Mouse (Mus musculus): ENCODE data around the gene Gm8005. TPM values are rescaled to one million over a fixed set of nuclear protein-coding genes. Genes with fewer than 3 reads are reported as not detected.
"Not testable (repeated sequence)": the region's sequence is repeated elsewhere in the genome, so short reads cannot be mapped to it uniquely, and the experiment has no call there.

Gm8005 gene
- polyA plus RNA-seq (2012; rRNA removed), result not detected in 2 replicates

GRCm38 (mm10) chr14:42439573-42439972 lies at the start of gene Gm8005:
Gene Gm8005 (minus strand): TSS chr14:42439673.
- DNase-seq; H3K27me3 ChIP-seq (ENCODE audit: control insufficient read depth, insufficient read depth, low read length); H3K36me3 ChIP-seq (ENCODE audit: control insufficient read depth, insufficient read depth, low read length); H3K4me3 ChIP-seq (ENCODE audit: control insufficient read depth, insufficient read depth, low read length); H3K4me1 ChIP-seq (replicated peaks; ENCODE audit: control insufficient read depth, insufficient read depth, low read length); H3K27ac ChIP-seq (ENCODE audit: control insufficient read depth, insufficient read depth, low read length): not testable (repeated sequence)
- 98% methylated on average over 2 of the region's 4 CpGs for WGBS

DNA sequence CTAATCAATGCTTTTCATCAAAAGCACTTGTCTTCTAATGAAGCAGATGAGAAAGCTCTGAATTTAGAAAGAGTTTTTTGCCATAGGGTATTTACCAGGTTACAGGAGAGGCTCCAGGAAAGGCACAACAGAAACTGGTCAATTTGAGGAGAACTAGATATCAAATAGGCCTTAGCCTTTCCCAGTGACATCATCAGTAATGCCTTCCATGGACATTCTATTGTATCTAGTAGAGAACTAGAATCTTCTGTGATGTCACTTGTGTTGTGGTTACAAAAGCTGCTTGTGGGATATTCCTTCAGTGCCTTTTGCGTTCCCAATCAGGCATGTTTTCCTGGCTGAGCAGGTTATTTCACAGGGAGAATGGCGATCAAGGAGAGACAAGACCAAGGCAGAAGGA lies 24.1 kb upstream of the Gm8005 start, which contains the start of gene Gm8011:
Gene Gm8011 (plus strand): TSS at position 301 of the 400 bp plus-strand sequence.
- H3K27me3 ChIP-seq (ENCODE audit: control insufficient read depth, insufficient read depth, low read length); H3K4me1 ChIP-seq (replicated peaks; ENCODE audit: control insufficient read depth, insufficient read depth, low read length); H3K4me3 ChIP-seq (ENCODE audit: control insufficient read depth, insufficient read depth, low read length); H3K36me3 ChIP-seq (ENCODE audit: control insufficient read depth, insufficient read depth, low read length); DNase-seq; H3K27ac ChIP-seq (ENCODE audit: control insufficient read depth, insufficient read depth, low read length): not testable (repeated sequence)
- 70% methylated on average over 2 of the region's 2 CpGs for whole genome bisulfite sequencing

Other genes with a start within 250 kb of the Gm8005 start
- not detected in 2 replicates for gene Gm3573, start 248.9 kb downstream of the Gm8005 start, polyA plus RNA-seq (2012; rRNA removed)
- not detected in 2 replicates for gene Gm17026, start 179.6 kb downstream of the Gm8005 start, polyA plus RNA-seq (2012; rRNA removed)
- gene Gm9611, start 142.3 kb downstream of the Gm8005 start, polyA plus RNA-seq (2012; rRNA removed), result not detected in 2 replicates
- gene Gm7995, start 129.5 kb downstream of the Gm8005 start, polyA plus RNA-seq (2012; rRNA removed), result not detected in 2 replicates
- gene Gm8011, start 24.2 kb upstream of the Gm8005 start, polyA plus RNA-seq (2012; rRNA removed), result not detected in 2 replicates
- not detected in 2 replicates for gene Gm8020, start 62.7 kb upstream of the Gm8005 start, polyA plus RNA-seq (2012; rRNA removed)
- gene Gm8024, start 84.6 kb upstream of the Gm8005 start, polyA plus RNA-seq (2012; rRNA removed), result not detected in 2 replicates
- gene Gm17124, start 160.2 kb upstream of the Gm8005 start, polyA plus RNA-seq (2012; rRNA removed), result not detected in 2 replicates
- gene Gm3633, start 202.2 kb upstream of the Gm8005 start, polyA plus RNA-seq (2012; rRNA removed), result not detected in 2 replicates
- not detected in 2 replicates for gene Gm10378, start 216.3 kb upstream of the Gm8005 start, polyA plus RNA-seq (2012; rRNA removed)

All from thymus, adult 2 months (tissue).